Mouse (Mus musculus) macrophage (primary cell): ENCODE measurements around the gene Clasp1. TPM values are rescaled to one million over a fixed set of nuclear protein-coding genes. Genes with fewer than 3 reads are reported as not detected.
"Not testable (repeated sequence)": the region's sequence is repeated elsewhere in the genome, so short reads cannot be mapped to it uniquely, and the experiment has no call there.

ENCODE experiments used
- H3K27ac ChIP-seq: fragments of 350-480 bp; formaldehyde crosslinking; 2 replicates; pipeline ENCODE4 v1.9.0; 2021
- H3K36me3 ChIP-seq: fragments of 350-480 bp; formaldehyde crosslinking; 2 replicates; pipeline ENCODE4 v1.9.0; 2021; ENCODE audit errors: inconsistent target
- H3K4me3 ChIP-seq: fragments of 350-480 bp; formaldehyde crosslinking; 2 replicates; pipeline ENCODE4 v1.9.0; 2021; ENCODE audit errors: inconsistent target
- H3K79me2 ChIP-seq: fragments of 350-480 bp; formaldehyde crosslinking; 2 replicates; pipeline ENCODE4 v1.9.0; 2021; ENCODE audit errors: inconsistent target
- whole genome bisulfite sequencing: methylation state at CpG from one replicate; pipeline ENCODE4 v1.1.7; 2026; ENCODE audit warnings: inconsistent platforms; ENCODE audit not compliant: missing documents; 5-methylcytosine and 5-hydroxymethylcytosine counted together
- polyA plus RNA-seq: library from polyadenylated mRNA; stranded (reverse); fragments of 250-400 nt; gene quantifications from 3 replicates; pipeline ENCODE4 v1.2.4, GENCODE M21; 2018; ENCODE audit warnings: inconsistent platforms

Gene Clasp1
- polyA plus RNA-seq, 1 experiment from 2014 or later = 19.4 TPM

DNA sequence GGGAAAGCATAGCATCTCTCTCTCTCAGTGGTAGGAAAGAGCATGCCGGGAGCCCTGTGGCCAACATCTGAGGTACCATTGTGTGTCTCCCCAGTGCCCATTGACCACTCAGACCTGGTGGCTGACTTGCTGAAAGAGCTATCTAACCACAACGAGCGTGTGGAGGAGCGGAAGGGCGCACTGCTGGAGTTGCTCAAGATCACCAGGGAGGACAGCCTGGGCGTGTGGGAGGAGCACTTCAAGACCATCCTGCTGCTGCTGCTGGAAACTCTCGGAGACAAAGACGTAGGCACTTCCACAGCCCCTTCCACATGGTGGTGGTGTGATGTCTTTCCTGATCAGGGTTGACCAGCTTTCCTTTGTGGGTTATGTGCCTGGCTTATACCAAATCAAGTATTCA lies 192.3 kb downstream of the Clasp1 start:
- H3K4me3 ChIP-seq = no peak overlapping the region
- H3K27ac ChIP-seq = no peak overlapping the region
- H3K79me2 ChIP-seq = no peaks in the 10 kb centered on the region
- 41% methylated on average over 8 of the region's 8 CpGs for WGBS
- H3K36me3 ChIP-seq = peaks cover 16% of the 10 kb centered on the region

DNA sequence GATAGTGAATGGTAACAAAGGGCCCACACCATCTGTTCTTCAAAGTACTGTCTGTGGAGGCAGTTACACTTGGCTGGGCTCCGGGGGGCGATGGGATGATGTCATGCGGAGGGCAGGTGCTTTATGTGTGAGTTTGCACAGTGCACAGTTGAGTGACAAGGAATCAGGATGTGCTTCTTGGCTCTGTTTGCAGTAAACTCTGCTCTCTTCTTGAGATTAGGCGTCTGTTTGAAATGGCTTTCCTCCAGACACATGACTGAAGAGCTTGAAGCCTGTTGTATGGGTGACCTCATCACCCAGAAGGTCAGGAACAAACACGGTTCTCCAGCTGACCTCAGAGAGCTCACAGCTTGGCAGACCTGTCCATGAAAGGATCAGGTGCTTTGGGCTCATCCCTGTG lies 200.9 kb downstream of the Clasp1 start:
- no peak overlapping the region for H3K27ac ChIP-seq
- no peaks in the 10 kb centered on the region for H3K79me2 ChIP-seq
- no peak overlapping the region for H3K4me3 ChIP-seq
- H3K36me3 ChIP-seq = peaks cover 19% of the 10 kb centered on the region; the same call in 1 of the 2 replicates
- 92% methylated on average over 5 of the region's 5 CpGs for WGBS

DNA sequence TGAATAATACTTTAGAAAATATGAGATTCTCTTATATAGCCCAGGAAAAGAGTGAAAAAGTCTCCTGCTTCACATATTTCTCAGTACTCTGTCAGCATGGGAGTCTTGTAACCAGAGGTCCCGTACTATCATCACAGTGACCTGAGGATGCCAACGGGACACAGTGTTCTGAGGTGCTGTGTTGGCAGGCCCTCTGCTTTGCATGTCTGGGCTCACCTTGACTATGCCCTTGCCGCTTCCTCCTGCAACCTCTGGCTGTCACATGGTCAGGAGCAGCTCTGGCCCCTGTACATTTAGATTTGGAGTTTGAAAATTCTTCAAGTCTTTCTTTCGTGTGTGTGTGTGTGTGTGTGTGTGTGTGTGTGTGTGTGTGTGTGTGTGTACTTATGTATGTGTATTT lies 204.1 kb downstream of the Clasp1 start:
- Histone ChIP-seq H3K27ac (no peak overlapping the region), H3K79me2 (no peaks in the 10 kb centered on the region), H3K4me3 (no peak overlapping the region), H3K36me3 (peaks cover 29% of the 10 kb centered on the region; the same call in 1 of the 2 replicates)
- WGBS = 95% methylated on average over 3 of the region's 4 CpGs

DNA sequence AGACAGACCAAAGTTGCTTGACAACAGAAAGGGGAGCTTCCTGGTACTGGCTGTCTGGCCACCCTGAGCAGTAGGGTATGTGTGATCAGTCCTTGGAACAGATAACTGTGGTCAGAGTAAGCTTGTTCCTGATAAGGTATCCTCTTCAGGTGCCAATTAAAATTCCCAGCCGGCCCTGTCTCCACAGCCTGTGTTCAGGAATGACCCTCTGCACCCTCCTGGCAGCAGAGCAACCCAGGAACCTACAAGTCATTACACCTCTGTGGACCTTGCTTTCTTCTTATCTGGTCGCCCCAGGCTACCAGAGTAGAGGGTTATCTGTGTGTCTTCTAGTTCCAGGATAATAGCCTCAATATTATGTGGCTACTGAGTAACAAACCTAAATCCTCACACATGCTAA lies 206.5 kb downstream of the Clasp1 start:
- 90% methylated on average over 2 of the region's 2 CpGs for WGBS
- H3K36me3 ChIP-seq = peaks cover 38% of the 10 kb centered on the region

DNA sequence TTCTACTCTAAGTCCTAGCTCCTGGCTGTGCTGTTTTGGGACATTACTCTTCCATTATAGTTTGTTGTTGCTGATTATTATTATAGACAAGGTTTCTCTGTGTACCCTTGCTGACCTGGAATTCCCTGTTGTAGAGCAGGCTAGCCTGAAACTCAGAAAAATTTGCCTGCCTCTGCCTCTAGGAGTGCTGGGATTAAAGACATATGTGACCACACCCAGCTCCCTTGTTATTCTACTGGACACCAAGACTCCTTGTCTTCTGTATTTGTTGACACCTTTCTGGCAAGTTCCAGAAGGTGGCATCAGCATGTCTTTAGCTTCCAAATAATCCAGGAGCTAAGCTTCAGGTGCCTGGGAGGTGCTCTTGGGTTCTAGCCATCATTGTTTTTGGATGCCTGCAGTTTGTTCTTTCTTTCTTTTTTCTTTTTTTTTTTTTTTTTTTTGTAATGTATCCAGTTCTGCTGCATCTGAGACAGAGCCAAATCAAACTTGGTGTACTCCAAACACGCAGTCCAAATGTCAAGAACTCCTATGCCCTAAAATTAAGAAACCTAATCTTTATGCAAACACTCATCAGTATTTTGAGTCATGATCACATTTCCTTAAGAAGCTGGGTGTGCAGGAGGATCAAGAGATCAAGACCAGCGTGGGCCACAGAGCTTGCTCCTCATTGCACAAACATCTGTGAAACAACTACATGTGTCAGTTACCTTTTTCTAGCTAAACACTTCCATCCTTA lies 208.8 kb downstream of the Clasp1 start:
- Histone ChIP-seq H3K27ac (no peak overlapping the region), H3K79me2 (no peaks in the 10 kb centered on the region), H3K4me3 (no peak overlapping the region), H3K36me3 (peaks cover 53% of the 10 kb centered on the region)
- 100% methylated on average over 2 of the region's 2 CpGs for whole genome bisulfite sequencing

More for the DNA sequence above, 206.5 kb downstream of the Clasp1 start:
- Histone ChIP-seq H3K79me2 (no peaks in the 10 kb centered on the region), H3K27ac (no peak overlapping the region), H3K4me3 (no peak overlapping the region)

DNA sequence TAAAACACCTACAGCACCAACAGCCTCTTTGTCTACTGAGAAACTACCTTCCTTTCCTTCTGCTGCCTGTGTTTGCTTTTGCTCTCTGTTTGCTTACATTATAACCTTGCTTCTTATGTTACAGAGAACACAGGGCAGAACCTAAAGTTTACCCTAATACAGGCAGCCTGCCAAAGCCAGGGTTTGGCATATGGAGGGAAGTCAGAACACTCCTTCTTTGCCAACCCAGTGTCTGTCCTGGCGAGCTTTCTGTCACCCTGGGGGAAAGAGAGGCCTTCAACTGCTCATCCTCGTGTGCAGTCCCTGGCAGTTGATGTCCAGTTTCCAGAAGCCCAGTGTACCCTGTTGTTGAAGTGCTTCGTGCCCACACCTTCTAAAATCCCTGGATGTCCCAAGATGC lies 209.5 kb downstream of the Clasp1 start:
- Histone ChIP-seq H3K27ac (no peak overlapping the region), H3K36me3 (peaks cover 60% of the 10 kb centered on the region), H3K79me2 (no peaks in the 10 kb centered on the region), H3K4me3 (no peak overlapping the region)
- 89% methylated on average over 3 of the region's 3 CpGs for WGBS

DNA sequence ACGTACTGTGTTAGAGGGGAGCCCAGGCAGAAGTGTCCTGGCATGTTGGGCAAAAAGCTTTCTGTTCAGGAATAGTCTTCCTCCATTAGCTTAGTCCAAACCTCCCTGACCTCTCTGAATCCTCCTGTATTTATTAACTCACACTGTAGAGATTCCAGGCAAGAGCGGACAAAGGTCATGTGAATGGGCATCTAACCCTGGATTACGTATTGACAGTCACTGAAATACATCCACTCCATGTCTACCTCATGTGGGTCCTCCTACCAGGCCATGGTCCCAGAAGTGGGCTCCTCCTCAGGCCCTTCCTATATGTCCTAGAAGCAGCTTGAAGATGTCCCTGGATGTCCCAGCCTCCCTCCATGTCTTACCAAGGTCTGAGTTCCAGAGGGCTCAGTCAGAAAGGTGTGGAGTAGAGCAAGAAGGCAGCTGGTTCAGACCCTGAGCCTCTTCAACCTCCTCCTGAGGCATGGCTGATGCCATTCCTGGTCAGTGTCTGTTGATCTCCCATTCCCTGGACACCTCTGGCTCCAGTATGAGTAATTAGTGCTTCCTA lies 224.8 kb downstream of the Clasp1 start:
- Histone ChIP-seq H3K27ac (no peak overlapping the region), H3K4me3 (no peak overlapping the region), H3K36me3 (peaks cover 2% of the 10 kb centered on the region; the same call in 1 of the 2 replicates), H3K79me2 (no peaks in the 10 kb centered on the region)
- 94% methylated on average over 3 of the region's 3 CpGs for WGBS

DNA sequence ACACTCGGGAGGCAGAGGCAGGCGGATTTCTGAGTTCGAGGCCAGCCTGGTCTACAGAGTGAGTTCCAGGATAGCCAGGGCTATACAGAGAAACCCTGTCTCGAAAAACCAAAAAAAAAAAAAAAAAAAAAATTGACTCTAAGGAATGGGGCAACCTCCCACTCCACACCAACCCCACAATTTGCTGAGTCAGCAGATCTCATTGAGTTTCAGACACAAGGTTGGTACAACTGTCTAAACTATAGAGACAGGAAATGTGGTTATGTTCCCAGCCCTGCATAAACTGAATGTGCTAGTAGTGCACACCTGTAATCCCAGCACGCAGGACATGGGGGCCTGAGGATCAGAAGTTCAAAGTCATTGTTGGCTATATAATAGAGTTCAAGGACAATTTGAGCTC lies 232.2 kb downstream of the Clasp1 start:
- not testable (repeated sequence) for H3K79me2 ChIP-seq, H3K4me3 ChIP-seq, H3K27ac ChIP-seq, H3K36me3 ChIP-seq
- WGBS = 100% methylated on average over 1 of the region's 5 CpGs

DNA sequence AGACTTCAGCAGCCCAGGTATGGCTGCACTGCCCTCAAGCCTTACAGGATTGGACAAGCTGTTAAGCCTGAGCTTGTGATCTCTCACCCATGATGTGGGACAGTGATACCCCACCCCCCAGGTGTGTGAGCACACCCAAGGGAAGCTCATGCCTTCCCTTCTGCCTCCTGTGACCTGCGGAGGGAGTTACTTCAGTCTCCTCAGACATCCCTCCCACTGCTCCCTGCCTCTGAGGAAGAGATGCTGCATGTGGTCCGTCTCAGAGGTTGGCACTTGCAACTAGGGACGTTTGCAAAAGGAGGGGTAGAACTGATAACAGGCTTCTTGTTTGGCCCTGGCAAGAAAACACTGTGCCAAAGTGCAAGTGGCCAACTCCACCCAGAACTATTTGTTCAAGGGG lies 234.0 kb downstream of the Clasp1 start:
- no peaks in the 10 kb centered on the region for H3K79me2 ChIP-seq
- WGBS = 90% methylated on average over 3 of the region's 3 CpGs
- no peaks in the 10 kb centered on the region for H3K36me3 ChIP-seq
- H3K4me3 ChIP-seq = no peak overlapping the region
- H3K27ac ChIP-seq = no peak overlapping the region

DNA sequence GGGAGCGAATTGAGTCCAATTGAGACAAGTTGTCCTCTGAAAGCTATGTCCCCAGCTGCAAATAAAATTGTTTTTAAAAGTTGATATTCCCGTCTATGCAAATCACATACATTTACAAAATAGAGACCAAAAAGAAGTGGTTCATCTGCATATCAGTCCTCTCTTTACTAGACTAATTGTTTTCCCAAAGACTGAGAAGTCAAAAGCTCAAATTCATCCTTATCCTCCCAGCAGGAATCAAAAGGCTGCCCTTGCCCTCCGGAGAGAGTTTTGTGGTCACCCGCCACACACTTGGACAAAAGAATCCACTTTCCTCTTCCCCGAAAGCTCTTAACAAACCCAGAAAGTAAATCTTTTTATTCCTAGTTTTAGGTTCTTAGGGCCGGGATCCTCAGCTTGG lies 236.6 kb downstream of the Clasp1 start:
- Histone ChIP-seq H3K4me3 (no peak overlapping the region), H3K79me2 (no peaks in the 10 kb centered on the region), H3K27ac (no peak overlapping the region), H3K36me3 (no peaks in the 10 kb centered on the region)
- 90% methylated on average over 6 of the region's 6 CpGs for WGBS

DNA sequence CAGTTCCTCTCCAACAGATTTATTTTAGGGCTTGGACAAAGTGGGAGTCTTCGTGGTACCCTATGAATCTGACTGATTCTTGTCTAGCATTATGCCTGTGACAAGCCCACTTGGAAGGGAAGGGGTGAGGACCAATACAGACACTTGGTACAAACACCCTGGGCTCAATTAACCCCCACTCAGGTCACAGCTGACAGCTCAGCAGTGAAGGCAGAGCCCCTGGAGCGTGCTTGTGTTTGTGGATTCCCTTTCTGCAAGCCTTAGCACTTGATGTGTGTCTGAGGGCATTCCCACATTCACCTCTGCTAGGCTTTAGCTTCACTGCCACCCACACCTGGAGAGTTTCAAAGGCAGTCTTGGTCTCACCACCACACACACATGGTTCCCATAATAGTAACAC lies 237.1 kb downstream of the Clasp1 start:
- no peaks in the 10 kb centered on the region for H3K79me2 ChIP-seq
- H3K27ac ChIP-seq = no peak overlapping the region
- no peaks in the 10 kb centered on the region for H3K36me3 ChIP-seq
- WGBS = 84% methylated on average over 2 of the region's 2 CpGs
- no peak overlapping the region for H3K4me3 ChIP-seq

DNA sequence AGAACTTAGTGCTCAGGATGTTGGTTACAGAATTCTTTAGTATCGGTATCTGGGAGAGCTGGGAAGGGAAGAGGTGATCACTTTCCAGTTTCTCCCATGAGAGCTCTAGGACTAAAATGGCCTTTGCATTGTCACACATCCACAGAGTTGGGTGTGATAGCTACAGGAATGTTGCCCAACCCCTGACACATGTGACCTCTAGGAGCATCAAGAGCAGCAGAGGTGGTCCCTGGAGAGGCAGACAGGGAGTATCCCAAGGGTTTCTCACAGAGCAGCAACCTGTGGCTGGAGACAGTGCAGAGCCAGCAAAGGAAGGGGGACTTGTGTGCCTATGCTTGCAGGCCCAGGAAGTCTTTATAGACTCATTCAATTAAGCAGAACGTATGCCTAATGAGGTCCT lies 237.6 kb downstream of the Clasp1 start:
- no peaks in the 10 kb centered on the region for H3K36me3 ChIP-seq
- no peaks in the 10 kb centered on the region for H3K79me2 ChIP-seq
- no peak overlapping the region for H3K4me3 ChIP-seq
- 86% methylated on average over 2 of the region's 2 CpGs for WGBS
- H3K27ac ChIP-seq = no peak overlapping the region

DNA sequence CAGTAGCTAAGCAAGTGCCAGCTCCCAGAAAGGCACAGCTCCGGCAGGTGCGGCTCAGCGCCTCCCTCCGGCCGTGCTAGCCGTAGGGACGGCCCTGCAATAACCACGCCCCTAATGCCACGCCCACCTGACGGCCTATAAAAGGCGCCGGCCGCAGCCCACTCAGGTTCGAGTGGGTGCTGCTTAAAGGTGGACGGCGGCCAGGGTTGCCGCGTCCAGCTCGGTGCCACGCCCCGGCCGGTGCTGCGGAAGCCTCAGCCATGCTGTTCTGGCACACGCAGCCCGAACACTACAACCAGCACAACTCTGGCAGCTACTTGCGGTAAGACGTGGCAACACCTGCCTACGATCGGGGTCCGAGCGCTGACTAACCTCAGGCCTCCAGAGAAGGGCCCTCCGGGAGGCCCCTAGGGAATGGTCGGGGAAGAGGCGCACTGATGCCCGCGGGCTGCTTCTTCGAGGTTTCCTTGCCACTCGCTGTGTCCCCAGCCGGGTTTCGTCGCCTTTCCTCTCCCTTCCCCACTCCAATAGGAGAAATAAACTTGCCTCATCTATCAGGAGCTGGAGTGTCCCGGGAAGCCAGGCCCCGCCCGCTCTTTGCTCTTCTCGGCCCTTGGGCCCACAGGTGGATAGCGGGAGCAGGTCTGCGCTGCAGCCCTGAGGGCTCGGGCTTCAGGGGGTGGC lies 239.1 kb downstream of the Clasp1 start, which contains the start of gene Tfcp2l1:
Gene Tfcp2l1, plus strand, starts transcription at position 165 of the 684 bp plus-strand sequence.
- Histone ChIP-seq H3K4me3 (no peak within 1 kb of the TSS; the same call in 1 of the 2 replicates), H3K36me3 (no peaks in the 10 kb centered on the region)
- 3% methylated on average over 48 of the region's 48 CpGs for WGBS

DNA sequence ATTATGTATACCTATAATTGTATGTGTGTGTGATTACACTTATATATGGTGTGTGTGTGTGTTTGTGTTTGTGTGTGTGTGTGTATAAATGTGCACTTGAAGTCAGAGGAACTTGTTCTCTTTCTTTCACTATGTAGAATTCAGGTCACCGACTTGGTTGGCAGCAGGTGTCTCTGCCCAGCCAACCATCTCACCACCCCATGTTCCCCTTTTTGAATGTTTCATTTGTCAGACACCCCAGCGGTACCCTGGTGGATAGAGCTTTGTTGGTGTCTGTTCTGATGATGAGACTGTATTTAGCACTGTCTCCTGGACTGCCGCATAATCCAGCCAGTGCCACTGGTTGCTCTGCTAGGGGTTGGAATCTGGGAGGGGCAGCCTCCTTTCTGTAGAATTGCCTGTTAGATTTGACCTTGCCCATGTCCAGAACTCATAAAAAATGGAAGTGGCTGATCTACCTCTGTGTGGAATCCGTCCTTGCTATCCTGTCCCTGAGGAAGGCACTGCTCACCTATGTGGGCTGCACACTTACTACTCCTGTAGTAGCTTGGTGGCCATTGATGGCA lies 244.6 kb downstream of the Clasp1 start:
- Histone ChIP-seq H3K79me2 (no peaks in the 10 kb centered on the region), H3K27ac (no peak overlapping the region), H3K36me3 (no peaks in the 10 kb centered on the region), H3K4me3 (no peak overlapping the region)
- 50% methylated on average over 4 of the region's 4 CpGs for WGBS

More for the DNA sequence above, 239.1 kb downstream of the Clasp1 start, which contains the start of gene Tfcp2l1:
- Histone ChIP-seq H3K79me2 (no peaks in the 10 kb centered on the region), H3K27ac (no peak within 1 kb of the TSS)
